ENCODE assay signal across 8 mouse cellular contexts in the genomic region with DNA sequence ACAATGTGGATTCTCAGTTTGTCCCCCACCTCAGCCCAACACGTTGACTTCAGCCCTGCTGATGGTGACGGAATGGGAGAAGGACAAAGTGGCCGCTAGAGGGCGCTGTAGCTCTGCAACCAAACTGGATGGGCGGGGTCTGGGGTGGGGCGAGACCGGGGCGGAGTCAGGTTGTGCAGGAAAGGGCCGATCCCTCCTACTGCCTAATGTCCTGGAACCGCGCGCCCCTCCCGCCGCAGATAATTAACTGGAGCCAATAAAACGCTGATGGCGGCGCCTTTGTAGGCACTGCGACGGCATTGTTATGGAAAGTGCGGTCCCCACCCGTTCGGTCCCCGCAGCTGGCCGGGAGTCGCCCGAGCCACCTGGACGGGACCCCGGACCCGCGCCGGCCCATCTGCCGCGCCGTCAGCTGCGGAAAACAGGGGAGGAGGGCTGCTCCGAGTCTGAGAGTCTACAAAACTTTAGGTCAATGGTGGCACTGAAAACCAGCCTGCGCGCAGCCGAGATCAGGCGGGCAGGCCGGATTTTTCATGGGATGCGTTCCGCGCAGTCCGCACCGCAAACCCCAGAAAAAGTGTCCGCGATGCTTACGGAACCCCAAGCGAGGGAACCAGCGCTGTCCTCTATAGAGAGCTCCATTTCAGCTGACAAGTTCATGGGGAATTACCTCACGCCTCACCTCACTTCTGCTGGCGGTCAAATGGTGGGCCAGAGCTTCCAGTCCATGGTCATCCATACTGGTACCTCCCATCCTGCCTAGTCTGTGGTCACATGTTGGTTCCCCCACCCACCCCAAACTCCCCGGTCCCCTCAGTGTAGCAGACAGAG. TPM values are rescaled to one million over a fixed set of nuclear protein-coding genes. Genes with fewer than 3 reads are reported as not detected.
DNase-seq lines count a peak whose midpoint lies in the region; ATAC-seq and TF ChIP-seq lines count a peak whose summit lies in the region.

No protein-coding gene starts in this region.

- DNase-seq in ES-E14 (ENCODE audit: low read depth, low spot score), result peak; percentile 94
- DNase-seq in cerebellum, adult 11-12 months, result peak; percentile 80
- DNase-seq in heart, postnatal 25 days (ENCODE audit: low spot score), result peak; percentile 57
- DNase-seq in layer of hippocampus, adult 11-12 months (ENCODE audit: low spot score), result peak; percentile 87
- peak; percentile 95 for DNase-seq in liver, postnatal 0 days

- TF ChIP-seq EP300 in liver, postnatal 0 days (IDR thresholded peaks at IDR 0.05; ENCODE audit: low read depth), result no peak

- no peaks in the 10 kb centered on the region for H3K36me3 ChIP-seq in ES-E14 (ENCODE audit: control insufficient read depth, insufficient read depth, low read length, poor library complexity, severe bottlenecking)
- H3K36me3 ChIP-seq in forebrain, embryonic 15.5 days, result no peaks in the 10 kb centered on the region
- H3K36me3 ChIP-seq in liver, postnatal 0 days (replicated peaks; ENCODE audit: insufficient read depth, low read length), result no peaks in the 10 kb centered on the region
- H3K36me3 ChIP-seq in neural tube, embryonic 14.5 days (ENCODE audit: control insufficient read depth, insufficient read depth, low read length), result no peaks in the 10 kb centered on the region
- no peaks in the 10 kb centered on the region for H3K36me3 ChIP-seq in testis, adult 2 months (ENCODE audit: control insufficient read depth, insufficient read depth, low read length)

- in situ Hi-C loops in ES-E14 (cut with MboI; ENCODE audit: low sequenced_read_pairs in 2 of 2, unreplicated experiment in 2 of 2), result loop anchor here in 1 of 2 experiments (10.0 kb wide), 1 partner anchor 335 kb away; no protein-coding TSS in a partner anchor

- peak overlapping the region; percentile 72 to 81 for H3K4me3 ChIP-seq in ES-E14 (ENCODE audit: insufficient read depth in 1 of 2, low read depth in 1 of 2, low read length in 2 of 2, poor library complexity in 1 of 2, severe bottlenecking in 1 of 2)
- peak overlapping the region; percentile 62 for H3K4me3 ChIP-seq in forebrain, embryonic 15.5 days
- peak overlapping the region; percentile 57 for H3K4me3 ChIP-seq in liver, postnatal 0 days (ENCODE audit: low read depth, low read length)
- H3K4me3 ChIP-seq in neural tube, embryonic 14.5 days (ENCODE audit: low read depth, low read length), result peak overlapping the region; percentile 54
- H3K4me3 ChIP-seq in testis, adult 2 months (ENCODE audit: control insufficient read depth, low read depth, low read length), result peak overlapping the region; percentile 86

- no peak overlapping the region for H3K27ac ChIP-seq in ES-E14 (ENCODE audit: insufficient read depth, low read depth, low read length, poor library complexity, severe bottlenecking)
- H3K27ac ChIP-seq in forebrain, embryonic 15.5 days (replicated peaks), result peak overlapping the region; percentile 83
- no peak overlapping the region for H3K27ac ChIP-seq in liver, postnatal 0 days (ENCODE audit: low read depth)
- peak overlapping the region; percentile 83 for H3K27ac ChIP-seq in neural tube, embryonic 14.5 days (ENCODE audit: low read depth, low read length)
- no peak overlapping the region for H3K27ac ChIP-seq in testis, adult 2 months (ENCODE audit: control insufficient read depth, insufficient read depth, low read depth, low read length)

- peak overlapping the region; percentile 52 for H3K9ac ChIP-seq in ES-E14 (ENCODE audit: insufficient read depth, low read depth, low read length, poor library complexity, severe bottlenecking)
- peak overlapping the region; percentile 67 for H3K9ac ChIP-seq in forebrain, embryonic 15.5 days (replicated peaks)
- 0 out of 2 replicates have a peak overlapping the region, but pooled peaks have one; percentile 47 for H3K9ac ChIP-seq in liver, postnatal 0 days (replicated peaks)
- peak overlapping the region; percentile 63 for H3K9ac ChIP-seq in neural tube, embryonic 14.5 days (replicated peaks; ENCODE audit: low read depth, low read length)

- peak overlapping the region; percentile 89 for H3K4me2 ChIP-seq in forebrain, embryonic 15.5 days (replicated peaks)
- H3K4me2 ChIP-seq in liver, postnatal 0 days (ENCODE audit: low read depth, low read length), result peak overlapping the region; percentile 94
- peak overlapping the region; percentile 78 for H3K4me2 ChIP-seq in neural tube, embryonic 14.5 days (ENCODE audit: low read depth, low read length)

- ATAC-seq in forebrain, embryonic 15.5 days (replicated peaks), result peak; percentile 95
- peak; percentile 90 for ATAC-seq in liver, postnatal 0 days
- peak; percentile 91 for ATAC-seq in neural tube, embryonic 14.5 days (ENCODE audit: low read depth)

- WGBS in forebrain, embryonic 15.5 days, result under 1% methylated on average over 54 of the region's 54 CpGs
- 2% methylated on average over 52 of the region's 54 CpGs for WGBS in liver, postnatal 0 days (ENCODE audit: insufficient replicate concordance)
- under 1% methylated on average over 54 of the region's 54 CpGs for WGBS in neural tube, embryonic 14.5 days

- peaks cover 4 to 11% of the 10 kb centered on the region in 2 experiments; a peak in 3 of 4 replicates for H3K4me1 ChIP-seq in ES-E14 (ENCODE audit: control insufficient read depth in 2 of 2, insufficient read depth in 2 of 2, low read length in 2 of 2, poor library complexity in 1 of 2)
- H3K4me1 ChIP-seq in forebrain, embryonic 15.5 days, result peaks cover 5% of the 10 kb centered on the region; the same call in 1 of the 2 replicates
- peaks cover 5% of the 10 kb centered on the region; the same call in 1 of the 2 replicates for H3K4me1 ChIP-seq in liver, postnatal 0 days (ENCODE audit: insufficient read depth)
- peaks cover 10% of the 10 kb centered on the region for H3K4me1 ChIP-seq in neural tube, embryonic 14.5 days (ENCODE audit: control insufficient read depth, insufficient read depth, low read length)
- H3K4me1 ChIP-seq in testis, adult 2 months (ENCODE audit: control insufficient read depth, insufficient read depth, low read length), result peaks cover 5% of the 10 kb centered on the region

- peak; percentile 97 for TF ChIP-seq CTCF in liver, postnatal 0 days (IDR thresholded peaks at IDR 0.05; ENCODE audit: low read depth)
- peak; percentile 97 for TF ChIP-seq CTCF in testis, adult 2 months (IDR thresholded peaks at IDR 0.05; ENCODE audit: control insufficient read depth, insufficient read depth, insufficient replicate concordance, low read depth, low read length)

- no peak for TF ChIP-seq POLR2A in testis, adult 2 months (IDR thresholded peaks at IDR 0.05; ENCODE audit: control insufficient read depth, low read depth, low read length)

- H3K27me3 ChIP-seq in forebrain, embryonic 15.5 days, result no peaks in the 10 kb centered on the region
- H3K27me3 ChIP-seq in liver, postnatal 0 days (ENCODE audit: insufficient read depth, low read length), result peaks cover 40% of the 10 kb centered on the region
- H3K27me3 ChIP-seq in neural tube, embryonic 14.5 days (ENCODE audit: control insufficient read depth, insufficient read depth, low read length), result no peaks in the 10 kb centered on the region
- peaks cover 2% of the 10 kb centered on the region for H3K27me3 ChIP-seq in testis, adult 2 months (ENCODE audit: control insufficient read depth, insufficient read depth, low read length)

- H3K9me3 ChIP-seq in ES-E14 (ENCODE audit: control insufficient read depth, insufficient read depth, low read depth, low read length), result no peaks in the 10 kb centered on the region
- H3K9me3 ChIP-seq in forebrain, embryonic 15.5 days, result no peaks in the 10 kb centered on the region
- H3K9me3 ChIP-seq in liver, postnatal 0 days (ENCODE audit: low read length), result no peaks in the 10 kb centered on the region
- H3K9me3 ChIP-seq in neural tube, embryonic 14.5 days (ENCODE audit: control insufficient read depth, low read length), result no peaks in the 10 kb centered on the region

- intact Hi-C loops in heart, postnatal 25 days (cut with DNase I), result loop anchor here (2.0 to 5.0 kb wide), 4 partner anchors 53 to 338 kb away; no protein-coding TSS in a partner anchor

TF ChIP-seq in ES-E14, 5 proteins besides CTCF, POLR2A, EP300 and RAD21:
- TF ChIP-seq ZC3H11A (IDR thresholded peaks at IDR 0.05; ENCODE audit: borderline replicate concordance, low read depth, low read length) (peak; percentile 21; the same call in 1 of the 2 replicates), HCFC1 (IDR thresholded peaks at IDR 0.05; ENCODE audit: borderline replicate concordance, insufficient read depth, low read length) (peak; percentile 20; the same call in 1 of the 2 replicates), CHD2 (IDR thresholded peaks at IDR 0.05; ENCODE audit: low read depth, low read length) (no peak)

RNA-seq across cellular contexts. Expression of a gene that starts 33.2 kb away (rescaled TPM):
- 4.4 and 7.3 TPM in 2 replicates for total RNA-seq in ES-E14 (2012; rRNA removed)
- polyA plus RNA-seq in forebrain, embryonic 15.5 days (2015; fragmentation: Nextera tagmentation; extraction: Ambion mirVana), result 0.84 and 1.3 TPM in 2 replicates
- 1 to 10 TPM; 1.8 to 1.9 TPM for total RNA-seq in heart, postnatal 25 days (2021)
- polyA plus RNA-seq in liver, postnatal 0 days (2015; fragmentation: Nextera tagmentation; extraction: Ambion mirVana), result 0.43 and 0.53 TPM in 2 replicates
- 0.60 and 1.2 TPM in 2 replicates for polyA plus RNA-seq in neural tube, embryonic 14.5 days (2014; fragmentation: Nextera tagmentation; extraction: Ambion mirVana)
- 37.6 and 52.4 TPM in 2 replicates for polyA plus RNA-seq in testis, adult 2 months (2012; rRNA removed)

RNA-seq across cellular contexts. Expression of a gene that starts 49.4 kb away (rescaled TPM):
- total RNA-seq in ES-E14 (2012; rRNA removed), result 5.8 and 6.3 TPM in 2 replicates
- polyA plus RNA-seq in forebrain, embryonic 15.5 days (2015; fragmentation: Nextera tagmentation; extraction: Ambion mirVana), result 71.9 and 75.2 TPM in 2 replicates
- total RNA-seq in heart, postnatal 25 days (2021), result 1 to 10 TPM; 4.5 to 4.7 TPM
- polyA plus RNA-seq in liver, postnatal 0 days (2015; fragmentation: Nextera tagmentation; extraction: Ambion mirVana), result 6.3 and 7.3 TPM in 2 replicates
- 36.3 and 36.6 TPM in 2 replicates for polyA plus RNA-seq in neural tube, embryonic 14.5 days (2014; fragmentation: Nextera tagmentation; extraction: Ambion mirVana)
- 175 and 190 TPM in 2 replicates for polyA plus RNA-seq in testis, adult 2 months (2012; rRNA removed)

RNA-seq across cellular contexts. Expression of a gene that starts 51.9 kb away (rescaled TPM):
- 0.04 and 0.37 TPM in 2 replicates for total RNA-seq in ES-E14 (2012; rRNA removed)
- polyA plus RNA-seq in forebrain, embryonic 15.5 days (2015; fragmentation: Nextera tagmentation; extraction: Ambion mirVana), result 20.9 and 22.9 TPM in 2 replicates
- not detected for total RNA-seq in heart, postnatal 25 days (2021)
- polyA plus RNA-seq in liver, postnatal 0 days (2015; fragmentation: Nextera tagmentation; extraction: Ambion mirVana), result not detected in 2 replicates
- 15.7 and 17.9 TPM in 2 replicates for polyA plus RNA-seq in neural tube, embryonic 14.5 days (2014; fragmentation: Nextera tagmentation; extraction: Ambion mirVana)
- polyA plus RNA-seq in testis, adult 2 months (2012; rRNA removed), result 0.19 and 0.21 TPM in 2 replicates

Comparison
In these comparisons a context has a peak if more than half of its experiments do, and no peak if none do; other contexts are left out.
1. H3K27ac ChIP-seq: peak in forebrain, embryonic 15.5 days (single experiment) and neural tube, embryonic 14.5 days (single experiment); none in ES-E14 (single experiment), liver, postnatal 0 days (single experiment) and testis, adult 2 months (single experiment).
2. RNA of a gene that starts 33.2 kb away (polyA plus RNA-seq): 37.6 to 52.4 TPM in testis, adult 2 months; 0.84 to 1.3 TPM in forebrain, embryonic 15.5 days, 0.60 to 1.2 TPM in neural tube, embryonic 14.5 days and 0.43 to 0.53 TPM in liver, postnatal 0 days; every median in the first group is over 10 times any median in the second.
3. RNA of a gene that starts 51.9 kb away (polyA plus RNA-seq): 20.9 to 22.9 TPM in forebrain, embryonic 15.5 days and 15.7 to 17.9 TPM in neural tube, embryonic 14.5 days; 0.19 to 0.21 TPM in testis, adult 2 months and not detected in liver, postnatal 0 days; every median in the first group is over 10 times any median in the second.
4. Peak in every context shown above with its lines, with median percentiles within 50 percentile points of each other: DNase-seq, H3K4me3 ChIP-seq, H3K9ac ChIP-seq, ATAC-seq and H3K4me2 ChIP-seq.